Mouse (Mus musculus): ENCODE data around the gene Necap2. TPM values are rescaled to one million over a fixed set of nuclear protein-coding genes. Genes with fewer than 3 reads are reported as not detected.

The Necap2 gene
- polyA plus RNA-seq, 1 experiment from 2014 or later = 110 TPM

- Histone ChIP-seq H3K4me2 (no peak overlapping the region), H3K9ac (no peak overlapping the region), H3K4me1 (no peaks in the 10 kb centered on the region), H3K27ac (no peak overlapping the region), H3K9me3 (no peaks in the 10 kb centered on the region), H3K27me3 (no peaks in the 10 kb centered on the region), H3K36me3 (no peaks in the 10 kb centered on the region), H3K4me3 (no peak overlapping the region)
- WGBS = 89% methylated on average over 9 of the region's 9 CpGs
- no peak for ATAC-seq (ENCODE audit: borderline replicate concordance, extremely low read depth, low FRiP score, low TSS enrichment)
These were observed 23.1 kb upstream of the Necap2 start for GRCm38 (mm10) chr4:141101291-141101690.

GRCm38 (mm10) chr4:141099956-141100355 is 21.8 kb upstream of the Necap2 start:
- Histone ChIP-seq H3K9ac (no peak overlapping the region), H3K27me3 (no peaks in the 10 kb centered on the region), H3K4me1 (no peaks in the 10 kb centered on the region), H3K4me3 (no peak overlapping the region), H3K9me3 (no peaks in the 10 kb centered on the region), H3K36me3 (no peaks in the 10 kb centered on the region), H3K27ac (no peak overlapping the region), H3K4me2 (no peak overlapping the region)
- WGBS = 68% methylated on average over 5 of the region's 5 CpGs
- ATAC-seq (ENCODE audit: borderline replicate concordance, extremely low read depth, low FRiP score, low TSS enrichment) = no peak

- no peak overlapping the region for H3K27ac ChIP-seq
- ATAC-seq (ENCODE audit: borderline replicate concordance, extremely low read depth, low FRiP score, low TSS enrichment) = no peak
- no peak overlapping the region for H3K9ac ChIP-seq
- WGBS = 55% methylated on average over 4 of the region's 4 CpGs
- H3K9me3 ChIP-seq = no peaks in the 10 kb centered on the region
- no peaks in the 10 kb centered on the region for H3K4me1 ChIP-seq
- no peaks in the 10 kb centered on the region for H3K27me3 ChIP-seq
- no peak overlapping the region for H3K4me2 ChIP-seq
- H3K4me3 ChIP-seq = no peak overlapping the region
- H3K36me3 ChIP-seq = no peaks in the 10 kb centered on the region
These were observed 20.8 kb upstream of the Necap2 start for GRCm38 (mm10) chr4:141098935-141099334.

GRCm38 (mm10) chr4:141096710-141097109 is 18.6 kb upstream of the Necap2 start:
- H3K27ac ChIP-seq = no peak overlapping the region
- H3K9ac ChIP-seq = no peak overlapping the region
- peak; percentile 17; the same call in 1 of the 2 replicates for ATAC-seq (ENCODE audit: borderline replicate concordance, extremely low read depth, low FRiP score, low TSS enrichment)
- no peaks in the 10 kb centered on the region for H3K36me3 ChIP-seq
- H3K4me1 ChIP-seq = no peaks in the 10 kb centered on the region
- H3K27me3 ChIP-seq = no peaks in the 10 kb centered on the region
- no peaks in the 10 kb centered on the region for H3K9me3 ChIP-seq
- 16% methylated on average over 9 of the region's 9 CpGs for WGBS
- no peak overlapping the region for H3K4me2 ChIP-seq
- H3K4me3 ChIP-seq = no peak overlapping the region

DNA sequence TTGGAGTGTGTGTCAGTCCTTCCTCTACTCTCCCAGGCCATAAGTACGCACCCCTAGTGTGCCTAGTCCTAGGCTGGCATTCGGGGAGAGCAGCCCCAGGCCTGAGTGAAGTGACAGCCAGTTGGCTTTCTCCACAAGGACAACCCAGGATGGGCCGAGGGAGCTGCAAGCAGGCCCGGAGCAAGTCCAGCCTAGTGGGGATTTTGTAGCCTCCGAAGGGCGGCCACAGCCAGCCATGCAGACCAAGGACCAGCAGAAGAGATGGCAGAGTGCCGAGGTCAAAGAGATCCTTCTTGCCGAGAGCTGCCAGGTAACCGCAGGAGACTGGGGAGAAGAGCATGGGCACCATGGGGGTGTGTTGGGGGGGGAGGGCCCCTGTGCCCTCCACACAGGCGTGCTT is 16.9 kb upstream of the Necap2 start:
- no peak for ATAC-seq (ENCODE audit: borderline replicate concordance, extremely low read depth, low FRiP score, low TSS enrichment)
- 69% methylated on average over 10 of the region's 10 CpGs for WGBS
- Histone ChIP-seq H3K9me3 (no peaks in the 10 kb centered on the region), H3K4me3 (no peak overlapping the region), H3K4me2 (no peak overlapping the region), H3K27me3 (no peaks in the 10 kb centered on the region), H3K4me1 (no peaks in the 10 kb centered on the region), H3K9ac (no peak overlapping the region), H3K27ac (no peak overlapping the region), H3K36me3 (no peaks in the 10 kb centered on the region)

DNA sequence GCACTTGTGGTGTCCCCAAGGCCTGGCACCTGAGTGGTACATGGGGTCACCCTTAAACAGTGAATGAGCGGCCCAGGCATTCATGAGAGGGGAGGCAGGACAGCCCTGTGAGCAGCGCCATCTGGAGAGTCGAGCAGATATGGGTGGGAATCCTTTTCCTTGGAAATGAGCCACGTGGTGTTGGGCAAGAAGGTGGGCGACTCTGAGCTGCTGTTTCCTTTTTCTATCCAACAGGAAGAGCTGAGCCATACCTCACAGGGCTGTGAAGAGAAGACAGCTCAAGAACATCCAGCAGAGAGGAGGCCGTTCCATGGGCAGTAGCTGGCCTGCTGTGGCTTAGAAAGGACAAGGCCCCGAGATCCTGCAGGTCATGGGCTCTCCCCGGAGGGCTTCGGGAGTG is 10.6 kb upstream of the Necap2 start:
- ATAC-seq (ENCODE audit: borderline replicate concordance, extremely low read depth, low FRiP score, low TSS enrichment) = no peak

GRCm38 (mm10) chr4:141088033-141088432 is 9.9 kb upstream of the Necap2 start, which contains the start of gene Spata21:
Gene Spata21, plus strand, starts transcription at chr4:141088333.
- no peak for ATAC-seq (ENCODE audit: borderline replicate concordance, extremely low read depth, low FRiP score, low TSS enrichment)
- Histone ChIP-seq H3K4me3 (no peak within 1 kb of the TSS), H3K4me2 (no peak within 1 kb of the TSS), H3K27me3 (no peaks in the 10 kb centered on the region), H3K36me3 (no peaks in the 10 kb centered on the region), H3K9ac (no peak within 1 kb of the TSS), H3K4me1 (0 out of 2 replicates have a peak, but pooled peaks cover 3% of the 10 kb centered on the region), H3K9me3 (no peaks in the 10 kb centered on the region), H3K27ac (no peak within 1 kb of the TSS)
- 80% methylated on average over 6 of the region's 6 CpGs for WGBS

More for the DNA sequence above, 10.6 kb upstream of the Necap2 start:
- 0 out of 2 replicates have a peak, but pooled peaks cover 3% of the 10 kb centered on the region for H3K4me1 ChIP-seq
- H3K9ac ChIP-seq = no peak overlapping the region
- 41% methylated on average over 9 of the region's 9 CpGs for WGBS
- no peak overlapping the region for H3K4me3 ChIP-seq
- H3K27me3 ChIP-seq = no peaks in the 10 kb centered on the region
- H3K27ac ChIP-seq = no peak overlapping the region
- no peaks in the 10 kb centered on the region for H3K36me3 ChIP-seq
- H3K9me3 ChIP-seq = no peaks in the 10 kb centered on the region
- no peak overlapping the region for H3K4me2 ChIP-seq

- no peaks in the 10 kb centered on the region for H3K36me3 ChIP-seq
- H3K4me1 ChIP-seq = 0 out of 2 replicates have a peak, but pooled peaks cover 3% of the 10 kb centered on the region
- no peak for ATAC-seq (ENCODE audit: borderline replicate concordance, extremely low read depth, low FRiP score, low TSS enrichment)
- WGBS = 59% methylated on average over 10 of the region's 10 CpGs
- no peak overlapping the region for H3K4me2 ChIP-seq
- H3K9me3 ChIP-seq = no peaks in the 10 kb centered on the region
- H3K9ac ChIP-seq = no peak overlapping the region
- H3K4me3 ChIP-seq = no peak overlapping the region
- H3K27me3 ChIP-seq = no peaks in the 10 kb centered on the region
- no peak overlapping the region for H3K27ac ChIP-seq
These were observed 8.7 kb upstream of the Necap2 start for GRCm38 (mm10) chr4:141086862-141087261.

GRCm38 (mm10) chr4:141078510-141079137 is 467 bp upstream of the Necap2 start:
- no peak for ATAC-seq (ENCODE audit: borderline replicate concordance, extremely low read depth, low FRiP score, low TSS enrichment)
- Histone ChIP-seq H3K4me1 (peaks cover 23% of the 10 kb centered on the region), H3K27ac (no peak overlapping the region), H3K4me3 (peak overlapping the region; percentile 99), H3K36me3 (peaks cover under 1% of the 10 kb centered on the region; the same call in 1 of the 2 replicates), H3K4me2 (no peak overlapping the region), H3K9ac (no peak overlapping the region), H3K9me3 (no peaks in the 10 kb centered on the region), H3K27me3 (no peaks in the 10 kb centered on the region)
- WGBS = 69% methylated on average over 18 of the region's 18 CpGs

GRCm38 (mm10) chr4:141076761-141077506 is 1.2 kb downstream of the Necap2 start:
- H3K36me3 ChIP-seq = peaks cover 14% of the 10 kb centered on the region; the same call in 1 of the 2 replicates
- peak overlapping the region; percentile 88 for H3K4me2 ChIP-seq
- peak overlapping the region; percentile 99 for H3K4me3 ChIP-seq
- H3K4me1 ChIP-seq = peaks cover 26% of the 10 kb centered on the region
- H3K9ac ChIP-seq = peak overlapping the region; percentile 91
- no peak for ATAC-seq (ENCODE audit: borderline replicate concordance, extremely low read depth, low FRiP score, low TSS enrichment)
- no peaks in the 10 kb centered on the region for H3K9me3 ChIP-seq
- WGBS = 71% methylated on average over 17 of the region's 17 CpGs
- H3K27ac ChIP-seq = 0 out of 2 replicates have a peak overlapping the region, but pooled peaks have one; percentile 45
- no peaks in the 10 kb centered on the region for H3K27me3 ChIP-seq

DNA sequence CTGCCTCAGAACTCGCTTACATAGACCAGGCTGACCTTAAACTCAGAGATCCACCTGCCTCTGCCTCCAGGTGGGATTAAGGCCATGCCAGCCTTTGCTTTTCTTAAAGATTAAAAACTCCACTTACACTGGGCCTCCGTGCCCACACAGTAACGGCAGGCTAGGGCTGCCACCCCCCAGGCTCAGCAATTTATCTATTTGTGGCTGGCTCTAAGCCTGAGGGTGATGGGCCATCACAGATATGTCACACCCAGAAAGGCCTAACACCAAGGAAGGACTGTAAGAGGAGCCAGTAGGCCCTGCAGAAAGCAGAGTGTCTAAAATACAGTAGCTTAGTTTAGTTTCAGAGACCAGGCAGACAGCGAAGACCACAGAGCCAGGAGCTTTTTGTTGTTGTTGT is 4.0 kb downstream of the Necap2 start:
- Histone ChIP-seq H3K36me3 (peaks cover 37% of the 10 kb centered on the region), H3K27me3 (no peaks in the 10 kb centered on the region), H3K4me3 (no peak overlapping the region), H3K4me2 (no peak overlapping the region), H3K9ac (no peak overlapping the region), H3K9me3 (no peaks in the 10 kb centered on the region), H3K4me1 (peaks cover 32% of the 10 kb centered on the region), H3K27ac (no peak overlapping the region)
- no peak for ATAC-seq (ENCODE audit: borderline replicate concordance, extremely low read depth, low FRiP score, low TSS enrichment)
- WGBS = 85% methylated on average over 4 of the region's 4 CpGs

DNA sequence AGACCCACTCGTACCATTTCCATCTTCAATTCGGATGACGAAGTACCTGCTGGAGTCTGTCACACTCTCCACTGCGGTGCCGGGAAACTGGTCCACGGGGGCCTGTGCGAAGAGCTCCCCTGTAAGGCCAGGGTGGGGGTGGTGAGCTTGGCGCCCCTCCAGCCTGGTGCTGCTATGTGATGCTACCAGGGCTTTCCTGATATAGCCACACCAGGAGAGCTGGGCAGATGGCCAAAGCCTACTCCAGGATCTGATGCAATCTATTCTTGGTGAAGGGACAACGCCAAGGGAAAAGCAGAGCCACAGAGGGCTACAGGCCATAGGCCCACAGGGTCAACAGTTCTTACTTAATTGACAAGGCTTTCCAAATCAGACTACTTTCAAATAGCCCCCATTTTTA is 4.5 kb downstream of the Necap2 start:
- Histone ChIP-seq H3K4me1 (peaks cover 36% of the 10 kb centered on the region), H3K9ac (no peak overlapping the region), H3K4me3 (no peak overlapping the region), H3K9me3 (no peaks in the 10 kb centered on the region), H3K36me3 (peaks cover 41% of the 10 kb centered on the region), H3K27me3 (no peaks in the 10 kb centered on the region), H3K4me2 (no peak overlapping the region), H3K27ac (no peak overlapping the region)
- WGBS = 58% methylated on average over 9 of the region's 9 CpGs
- ATAC-seq (ENCODE audit: borderline replicate concordance, extremely low read depth, low FRiP score, low TSS enrichment) = no peak
